Mouse (Mus musculus) gastrocnemius, postnatal 25 days (tissue): ENCODE results near the gene Kntc1. TPM values are rescaled to one million over a fixed set of nuclear protein-coding genes. Genes with fewer than 3 reads are reported as not detected.
A peak's percentile ranks its signal among the peaks of the same experiment; 100 is the strongest.

Source experiments
- DNase-seq: peaks from one replicate; pipeline ENCODE4 v3.0.0; 2022
- total RNA-seq, 2 experiments: library from RNA; stranded (reverse); gene quantifications; 1 replicate in 1 of 2; 2 replicates in 1 of 2; pipeline ENCODE4 v1.2.3; 2021

Gene Kntc1
- total RNA-seq, 2 experiments from 2014 or later = 0.28 to 0.99 TPM

DNA sequence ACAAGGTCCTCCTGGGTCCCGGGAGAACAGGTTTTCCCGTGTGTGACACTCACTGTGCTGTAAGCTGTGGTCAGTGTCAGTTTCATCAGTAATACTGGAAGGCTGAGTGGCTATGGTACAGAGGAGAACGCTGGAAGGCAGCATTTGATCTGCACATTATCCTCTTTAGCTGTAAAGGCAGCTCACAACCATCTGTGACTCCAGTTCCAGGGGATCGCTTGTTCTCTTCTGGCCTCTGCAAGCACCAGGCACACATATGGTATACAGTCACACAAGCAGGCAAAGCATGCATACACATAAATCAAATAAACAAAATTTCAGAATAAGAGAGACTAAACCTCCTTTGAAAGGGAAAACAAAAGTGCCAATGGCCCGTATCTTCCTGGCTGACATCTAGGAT lies 59.0 kb downstream of the Kntc1 start:
- DNase-seq = no peak

GRCm38 (mm10) chr5:123809156-123809555 lies 59.6 kb downstream of the Kntc1 start:
- DNase-seq = no peak

DNA sequence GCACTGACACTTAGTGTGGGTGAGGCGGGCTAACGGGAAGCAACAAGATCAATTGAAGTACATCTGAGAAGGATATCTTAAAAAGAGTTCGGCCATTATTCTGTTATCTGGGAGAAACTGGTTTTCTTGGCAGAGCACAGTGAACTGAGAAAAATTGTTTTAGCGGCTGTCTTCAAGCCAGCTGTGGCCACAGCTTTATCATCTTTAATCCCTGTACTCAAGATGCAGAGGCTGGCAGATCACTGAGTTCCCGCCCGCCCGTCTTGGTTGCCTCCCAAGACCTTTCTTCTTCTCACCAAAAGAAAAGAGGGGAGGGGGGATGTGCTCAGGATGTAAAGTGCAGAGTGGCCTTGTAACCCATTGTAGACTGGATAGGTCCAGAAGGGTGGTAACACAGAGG lies 67.4 kb downstream of the Kntc1 start:
- no peak for DNase-seq

- DNase-seq = peak; percentile 21
Observed at GRCm38 (mm10) chr5:123818941-123819577, 69.5 kb downstream of the Kntc1 start.

DNA sequence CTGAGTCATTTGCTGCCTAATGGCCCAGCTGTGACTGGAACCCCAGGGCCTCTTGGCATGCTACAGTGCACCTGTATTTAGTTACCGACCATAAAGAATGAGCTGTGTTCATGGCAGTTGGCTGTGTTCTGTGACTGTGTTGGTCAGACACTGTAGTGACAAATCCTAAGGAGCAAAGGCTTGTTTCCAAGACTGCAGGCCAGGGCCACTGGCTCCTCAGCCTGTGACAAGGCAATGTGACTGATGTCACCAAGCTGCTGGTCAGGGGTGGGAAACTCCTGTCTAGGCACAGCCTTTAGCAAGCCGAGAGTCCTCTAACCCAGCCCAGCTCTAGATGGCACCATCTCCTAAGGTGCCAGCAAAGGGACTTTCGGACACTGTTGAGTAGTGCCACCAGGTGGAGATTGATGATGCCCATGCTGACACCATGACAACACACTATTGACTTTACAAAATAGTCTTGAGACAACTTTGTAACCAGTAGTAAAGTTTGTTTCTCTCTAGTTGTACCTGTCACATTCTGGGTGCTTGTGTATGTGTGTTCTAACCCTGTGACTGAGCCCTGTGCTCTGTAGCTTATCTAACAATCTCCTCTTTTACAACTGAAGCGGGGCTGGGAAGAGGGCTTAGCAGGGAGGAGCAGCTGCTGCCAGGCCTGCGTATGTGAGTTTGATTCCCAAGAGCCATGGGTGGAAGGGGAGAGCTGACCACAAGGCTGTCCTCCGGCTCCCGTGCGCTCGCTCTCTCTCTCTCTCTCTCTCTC lies 71.2 kb downstream of the Kntc1 start:
- DNase-seq = no peak

- no peak for DNase-seq
Observed at GRCm38 (mm10) chr5:123821264-123821571, 71.7 kb downstream of the Kntc1 start.

DNA sequence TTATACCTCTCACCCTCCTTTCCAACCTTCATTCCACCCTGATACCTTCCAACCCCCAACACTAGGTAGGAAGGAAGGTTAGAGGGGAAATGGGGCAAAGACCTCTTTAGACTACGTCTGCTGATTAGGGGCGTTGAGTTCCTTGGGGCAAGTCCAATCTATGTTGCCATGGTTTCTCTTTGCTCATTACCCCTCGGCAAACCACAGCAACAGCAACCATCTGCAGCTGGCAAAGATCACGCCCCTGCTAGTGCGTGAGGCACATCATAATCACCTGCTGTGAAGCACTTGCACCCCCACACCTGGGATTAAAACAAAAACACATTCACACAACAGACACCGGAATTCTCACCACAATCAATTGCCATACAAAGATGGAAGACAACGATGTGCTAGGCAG lies 73.2 kb downstream of the Kntc1 start:
- no peak for DNase-seq

- peak; percentile 25 for DNase-seq
Observed at GRCm38 (mm10) chr5:123827659-123828091, 78.2 kb downstream of the Kntc1 start.

DNA sequence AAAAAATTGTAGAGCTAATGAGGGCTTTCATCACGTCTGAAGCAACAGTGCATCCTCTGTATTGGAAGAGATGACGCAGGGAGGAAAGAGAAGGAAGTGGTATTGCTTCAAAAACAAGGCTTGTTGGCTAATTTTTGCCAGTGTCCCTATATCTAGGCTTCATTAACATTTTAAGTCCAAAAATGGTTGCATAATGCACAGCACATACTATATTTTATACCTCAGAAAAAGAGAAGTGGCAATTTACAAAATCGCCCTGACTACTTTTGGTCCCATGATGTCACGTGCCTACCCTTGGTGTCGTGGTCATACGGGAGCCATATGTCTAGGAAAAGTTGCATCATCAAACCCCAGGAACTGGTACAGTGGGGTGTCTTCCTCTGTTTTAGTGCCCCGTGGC lies 82.8 kb downstream of the Kntc1 start:
- DNase-seq = no peak

- no peak for DNase-seq
Observed at GRCm38 (mm10) chr5:123834836-123835235, 85.3 kb downstream of the Kntc1 start.

GRCm38 (mm10) chr5:123837371-123837770 lies 87.9 kb downstream of the Kntc1 start:
- no peak for DNase-seq

- DNase-seq = no peak
Observed at GRCm38 (mm10) chr5:123842221-123842934, 92.9 kb downstream of the Kntc1 start.

DNA sequence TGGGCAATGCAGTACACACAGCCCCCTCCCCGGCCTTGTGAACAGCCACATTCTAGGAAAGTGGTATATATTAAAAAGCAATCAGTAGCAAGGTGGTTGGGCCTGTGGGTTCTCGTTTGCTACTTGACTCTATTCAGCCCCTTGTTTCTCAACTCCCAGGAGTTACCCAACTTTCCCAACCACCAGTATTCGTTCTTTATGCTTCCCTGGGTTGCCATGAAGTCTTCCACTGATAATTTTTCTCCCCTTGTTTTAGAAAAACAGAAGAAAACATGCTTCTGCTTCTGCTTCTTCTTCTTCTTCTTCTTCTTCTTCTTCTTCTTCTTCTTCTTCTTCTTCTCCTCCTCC lies 93.4 kb downstream of the Kntc1 start:
- no peak for DNase-seq

DNA sequence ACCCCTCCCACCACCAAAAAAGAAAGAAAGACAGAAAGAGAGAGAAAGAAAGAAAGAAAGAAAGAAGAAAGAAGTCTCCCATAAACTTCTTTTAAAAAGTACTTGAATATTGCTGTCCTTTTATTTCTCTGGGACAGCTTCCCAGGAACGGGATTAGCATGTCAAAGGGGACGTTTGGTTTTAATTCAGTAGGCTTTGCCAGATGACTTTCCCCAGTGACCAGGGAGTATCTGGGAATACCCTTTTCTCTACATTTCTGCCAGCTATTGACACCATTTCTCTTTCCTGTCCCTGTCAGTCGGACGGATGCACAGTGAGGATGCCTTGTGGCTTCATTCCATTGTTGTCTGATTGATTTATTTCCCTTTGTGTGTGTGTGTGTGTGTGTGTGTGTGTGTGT lies 94.3 kb downstream of the Kntc1 start:
- no peak for DNase-seq

DNA sequence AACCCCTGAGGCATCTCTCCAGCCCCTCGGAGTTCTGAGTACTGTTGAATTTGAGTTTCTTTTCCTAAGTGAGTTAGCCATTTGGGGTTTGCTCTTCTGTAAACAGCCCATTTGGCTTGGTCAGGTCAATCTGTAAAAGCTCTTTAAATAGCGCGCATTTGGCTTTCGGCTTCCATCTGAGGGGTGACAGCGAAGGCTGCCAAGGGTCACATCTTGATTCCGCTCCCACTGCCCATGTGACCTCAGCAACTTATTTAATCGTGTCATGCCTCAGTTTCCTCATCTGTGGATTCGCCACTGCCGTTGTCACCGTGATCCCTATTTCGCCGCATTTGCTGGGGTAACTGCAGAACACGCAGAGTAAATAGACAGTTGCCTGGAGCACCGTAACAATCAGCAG lies 94.8 kb downstream of the Kntc1 start:
- DNase-seq = no peak

- no peak for DNase-seq
Observed at GRCm38 (mm10) chr5:123851398-123851797, 101.9 kb downstream of the Kntc1 start.

- no peak for DNase-seq
Observed at GRCm38 (mm10) chr5:123853877-123854504, 104.5 kb downstream of the Kntc1 start.

GRCm38 (mm10) chr5:123854511-123854910 lies 105.0 kb downstream of the Kntc1 start:
- no peak for DNase-seq

DNA sequence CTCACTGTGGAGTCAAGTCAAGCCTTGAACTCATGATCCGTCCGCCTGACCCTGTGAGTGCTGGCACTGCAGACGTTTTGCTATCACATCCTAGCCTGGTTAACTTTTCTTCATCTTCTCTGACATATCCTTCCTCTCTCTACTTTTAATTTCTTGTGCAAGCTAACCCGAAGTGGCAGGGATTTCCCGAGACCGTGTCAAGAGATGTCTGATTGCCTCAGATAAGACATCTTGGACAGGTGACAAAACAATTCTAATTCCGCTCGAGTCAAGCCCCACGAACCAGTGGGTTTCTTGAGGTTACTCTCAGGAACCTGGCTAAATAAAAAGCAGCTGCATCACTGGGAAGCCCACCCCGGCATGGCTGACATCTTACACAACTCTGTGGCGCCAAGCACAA lies 109.3 kb downstream of the Kntc1 start:
- DNase-seq = no peak

- DNase-seq = no peak
Observed at GRCm38 (mm10) chr5:123862374-123863350, 113.1 kb downstream of the Kntc1 start.

GRCm38 (mm10) chr5:123863934-123864333 lies 114.4 kb downstream of the Kntc1 start:
- DNase-seq = no peak

- no peak for DNase-seq
Observed at GRCm38 (mm10) chr5:123865365-123865764, 115.8 kb downstream of the Kntc1 start, which contains the start of gene Hcar2. Hcar2 (minus strand) TSS chr5:123865499.
